Mouse (Mus musculus): ENCODE results near the gene Glipr1l1. TPM values are rescaled to one million over a fixed set of nuclear protein-coding genes. Genes with fewer than 3 reads are reported as not detected.
"Not testable (repeated sequence)": the region's sequence is repeated elsewhere in the genome, so short reads cannot be mapped to it uniquely, and the experiment has no call there.

The Glipr1l1 gene
- polyA plus RNA-seq (2015; fragmentation: Nextera tagmentation; extraction: Ambion mirVana), result not detected in 2 replicates

- H3K4me2 ChIP-seq (ENCODE audit: low read length), result no peak within 1 kb of the TSS
- no peak within 1 kb of the TSS for H3K27ac ChIP-seq (ENCODE audit: low read length)
- WGBS, result 41% methylated on average over 14 of the region's 14 CpGs
Measured at GRCm38 (mm10) chr10:112059702-112060582, at the start of gene Glipr1l1. Gene Glipr1l1 (plus strand): TSS chr10:112060189.

GRCm38 (mm10) chr10:112023585-112023984 lies 36.4 kb upstream of the Glipr1l1 start:
- Histone ChIP-seq H3K4me1 (replicated peaks; ENCODE audit: control insufficient read depth, insufficient read depth, low read length) (no peaks in the 10 kb centered on the region), H3K4me3 (replicated peaks; ENCODE audit: low read length) (no peak overlapping the region), H3K4me2 (ENCODE audit: low read length) (no peak overlapping the region), H3K27ac (ENCODE audit: low read length) (no peak overlapping the region), H3K9me3 (ENCODE audit: control insufficient read depth, low read length) (no peaks in the 10 kb centered on the region), H3K27me3 (replicated peaks; ENCODE audit: control insufficient read depth, insufficient read depth, low read length) (no peaks in the 10 kb centered on the region), H3K9ac (replicated peaks; ENCODE audit: low read depth, low read length) (no peak overlapping the region), H3K36me3 (ENCODE audit: control insufficient read depth, insufficient read depth) (no peaks in the 10 kb centered on the region)
- no peak for ATAC-seq
- WGBS, result 71% methylated on average over 2 of the region's 2 CpGs

More at GRCm38 (mm10) chr10:112059702-112060582, at the start of gene Glipr1l1:
- Histone ChIP-seq H3K27me3 (replicated peaks; ENCODE audit: control insufficient read depth, insufficient read depth, low read length) (no peaks in the 10 kb centered on the region), H3K9me3 (ENCODE audit: control insufficient read depth, low read length) (no peaks in the 10 kb centered on the region), H3K4me1 (replicated peaks; ENCODE audit: control insufficient read depth, insufficient read depth, low read length) (peaks cover 3% of the 10 kb centered on the region; the same call in 1 of the 2 replicates), H3K9ac (replicated peaks; ENCODE audit: low read depth, low read length) (no peak within 1 kb of the TSS), H3K36me3 (ENCODE audit: control insufficient read depth, insufficient read depth) (no peaks in the 10 kb centered on the region), H3K4me3 (replicated peaks; ENCODE audit: low read length) (no peak within 1 kb of the TSS)
- peak; percentile 100 for ATAC-seq

- not testable (repeated sequence) for H3K27me3 ChIP-seq (replicated peaks; ENCODE audit: control insufficient read depth, insufficient read depth, low read length); H3K4me2 ChIP-seq (ENCODE audit: low read length); H3K9me3 ChIP-seq (ENCODE audit: control insufficient read depth, low read length); H3K4me1 ChIP-seq (replicated peaks; ENCODE audit: control insufficient read depth, insufficient read depth, low read length); ATAC-seq; H3K36me3 ChIP-seq (ENCODE audit: control insufficient read depth, insufficient read depth); H3K4me3 ChIP-seq (replicated peaks; ENCODE audit: low read length); H3K9ac ChIP-seq (replicated peaks; ENCODE audit: low read depth, low read length); H3K27ac ChIP-seq (ENCODE audit: low read length)
- 65% methylated on average over 3 of the region's 3 CpGs for WGBS
Measured at GRCm38 (mm10) chr10:112028689-112029088, 31.3 kb upstream of the Glipr1l1 start.

- H3K9me3 ChIP-seq (ENCODE audit: control insufficient read depth, low read length); ATAC-seq; H3K9ac ChIP-seq (replicated peaks; ENCODE audit: low read depth, low read length); H3K27ac ChIP-seq (ENCODE audit: low read length); H3K36me3 ChIP-seq (ENCODE audit: control insufficient read depth, insufficient read depth); H3K4me2 ChIP-seq (ENCODE audit: low read length); H3K27me3 ChIP-seq (replicated peaks; ENCODE audit: control insufficient read depth, insufficient read depth, low read length); H3K4me3 ChIP-seq (replicated peaks; ENCODE audit: low read length); H3K4me1 ChIP-seq (replicated peaks; ENCODE audit: control insufficient read depth, insufficient read depth, low read length): not testable (repeated sequence)
- WGBS, result 85% methylated on average over 9 of the region's 9 CpGs
Measured at GRCm38 (mm10) chr10:112043523-112043922, 16.5 kb upstream of the Glipr1l1 start.

GRCm38 (mm10) chr10:112044283-112044682 lies 15.7 kb upstream of the Glipr1l1 start:
- H3K9me3 ChIP-seq (ENCODE audit: control insufficient read depth, low read length); H3K36me3 ChIP-seq (ENCODE audit: control insufficient read depth, insufficient read depth); H3K4me1 ChIP-seq (replicated peaks; ENCODE audit: control insufficient read depth, insufficient read depth, low read length); H3K4me2 ChIP-seq (ENCODE audit: low read length); H3K9ac ChIP-seq (replicated peaks; ENCODE audit: low read depth, low read length); H3K27ac ChIP-seq (ENCODE audit: low read length); H3K27me3 ChIP-seq (replicated peaks; ENCODE audit: control insufficient read depth, insufficient read depth, low read length); H3K4me3 ChIP-seq (replicated peaks; ENCODE audit: low read length): not testable (repeated sequence)
- ATAC-seq, result peak; percentile 31; the same call in 1 of the 2 replicates
- 72% methylated on average over 14 of the region's 14 CpGs for WGBS

- Histone ChIP-seq H3K36me3 (ENCODE audit: control insufficient read depth, insufficient read depth) (no peaks in the 10 kb centered on the region), H3K9ac (replicated peaks; ENCODE audit: low read depth, low read length) (no peak overlapping the region), H3K4me3 (replicated peaks; ENCODE audit: low read length) (no peak overlapping the region), H3K4me2 (ENCODE audit: low read length) (no peak overlapping the region), H3K4me1 (replicated peaks; ENCODE audit: control insufficient read depth, insufficient read depth, low read length) (no peaks in the 10 kb centered on the region), H3K27me3 (replicated peaks; ENCODE audit: control insufficient read depth, insufficient read depth, low read length) (no peaks in the 10 kb centered on the region), H3K9me3 (ENCODE audit: control insufficient read depth, low read length) (no peaks in the 10 kb centered on the region), H3K27ac (ENCODE audit: low read length) (no peak overlapping the region)
- ATAC-seq, result no peak
Measured at GRCm38 (mm10) chr10:112051220-112051619, 8.8 kb upstream of the Glipr1l1 start.

GRCm38 (mm10) chr10:112051956-112052355 lies 8.0 kb upstream of the Glipr1l1 start:
- ATAC-seq; H3K4me3 ChIP-seq (replicated peaks; ENCODE audit: low read length): not testable (repeated sequence)
- 76% methylated on average over 2 of the region's 2 CpGs for WGBS

GRCm38 (mm10) chr10:112060583-112060934 lies 570 bp downstream of the Glipr1l1 start:
- H3K27ac ChIP-seq (ENCODE audit: low read length); H3K9me3 ChIP-seq (ENCODE audit: control insufficient read depth, low read length); H3K4me2 ChIP-seq (ENCODE audit: low read length); H3K4me1 ChIP-seq (replicated peaks; ENCODE audit: control insufficient read depth, insufficient read depth, low read length); H3K9ac ChIP-seq (replicated peaks; ENCODE audit: low read depth, low read length); H3K36me3 ChIP-seq (ENCODE audit: control insufficient read depth, insufficient read depth); H3K27me3 ChIP-seq (replicated peaks; ENCODE audit: control insufficient read depth, insufficient read depth, low read length); H3K4me3 ChIP-seq (replicated peaks; ENCODE audit: low read length): not testable (repeated sequence)
- 86% methylated on average over 6 of the region's 6 CpGs for WGBS
- 0 out of 2 replicates have a peak, but pooled peaks have one; percentile 5 for ATAC-seq

More at GRCm38 (mm10) chr10:112051956-112052355, 8.0 kb upstream of the Glipr1l1 start:
- H3K27ac ChIP-seq (ENCODE audit: low read length); H3K27me3 ChIP-seq (replicated peaks; ENCODE audit: control insufficient read depth, insufficient read depth, low read length); H3K4me2 ChIP-seq (ENCODE audit: low read length); H3K36me3 ChIP-seq (ENCODE audit: control insufficient read depth, insufficient read depth); H3K9ac ChIP-seq (replicated peaks; ENCODE audit: low read depth, low read length); H3K9me3 ChIP-seq (ENCODE audit: control insufficient read depth, low read length); H3K4me1 ChIP-seq (replicated peaks; ENCODE audit: control insufficient read depth, insufficient read depth, low read length): not testable (repeated sequence)

- Histone ChIP-seq H3K9me3 (ENCODE audit: control insufficient read depth, low read length) (no peaks in the 10 kb centered on the region), H3K27me3 (replicated peaks; ENCODE audit: control insufficient read depth, insufficient read depth, low read length) (no peaks in the 10 kb centered on the region), H3K9ac (replicated peaks; ENCODE audit: low read depth, low read length) (no peak overlapping the region), H3K36me3 (ENCODE audit: control insufficient read depth, insufficient read depth) (no peaks in the 10 kb centered on the region), H3K4me3 (replicated peaks; ENCODE audit: low read length) (no peak overlapping the region), H3K4me1 (replicated peaks; ENCODE audit: control insufficient read depth, insufficient read depth, low read length) (no peaks in the 10 kb centered on the region), H3K4me2 (ENCODE audit: low read length) (no peak overlapping the region), H3K27ac (ENCODE audit: low read length) (no peak overlapping the region)
- ATAC-seq, result no peak
- WGBS, result 59% methylated on average over 2 of the region's 2 CpGs
Measured at GRCm38 (mm10) chr10:112080044-112080443, 20.1 kb downstream of the Glipr1l1 start.

Data from forebrain, embryonic 16.5 days (tissue).